Mouse (Mus musculus) lung, adult 2 months (tissue): ENCODE results near the gene Cdk1.

Experiments
- CTCF ChIP-seq: fragments of 200-500 bp; IDR thresholded peaks from 2 replicates; pipeline ENCODE4 v1.5.1; 2011; ENCODE audit warnings: mild to moderate bottlenecking, low read length, control low read depth; ENCODE audit not compliant: insufficient read depth
- POLR2A ChIP-seq: fragments of 200-500 bp; IDR thresholded peaks from 2 replicates; pipeline ENCODE4 v1.6.1; 2011; ENCODE audit warnings: low read depth, mild to moderate bottlenecking, control low read depth, low read length, borderline replicate concordance; ENCODE audit errors: extremely low read depth

- TF ChIP-seq POLR2A (no peak), CTCF (no peak)
These were observed 27.9 kb downstream of the Cdk1 start for GRCm38 (mm10) chr10:69324816-69325215.
